Mouse (Mus musculus): ENCODE results near the gene Rtn2.

DNA sequence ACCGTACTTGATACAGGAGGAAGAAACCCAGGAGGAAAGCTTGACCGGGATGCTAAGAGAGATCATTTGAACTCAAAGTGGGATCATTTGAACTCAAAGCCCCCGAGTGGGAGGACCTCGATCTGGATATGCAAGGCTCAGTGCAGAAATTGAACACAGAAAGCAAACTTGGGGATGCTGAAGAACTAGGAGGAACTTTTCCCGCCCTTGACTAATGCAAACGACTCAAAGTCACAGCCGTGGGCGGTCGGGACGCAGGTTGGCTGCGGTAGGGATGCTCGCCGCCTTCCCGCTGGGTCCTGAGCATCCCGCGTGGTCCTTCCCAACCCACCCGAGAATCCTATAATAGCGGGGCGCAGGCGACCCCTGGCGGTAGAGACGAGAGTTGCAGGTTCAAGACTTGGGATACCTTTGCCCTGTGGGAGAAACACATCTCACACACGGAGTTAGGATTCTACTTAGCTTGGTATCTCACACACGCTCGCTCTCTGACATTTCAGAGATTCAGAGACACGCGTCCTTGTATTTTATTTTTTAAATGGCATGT lies 60.1 kb downstream of the Rtn2 start:
- TF ChIP-seq CTCF (IDR thresholded peaks at IDR 0.05; ENCODE audit: low read depth, low read length) (peak; percentile 96), POLR2A (IDR thresholded peaks at IDR 0.05; ENCODE audit: extremely low read depth, insufficient read depth, low read length) (no peak)
